Mouse (Mus musculus) erythroblast, embryonic 14.5 days (primary cell): Measurements from ENCODE around the gene Cnnm1. TPM values are rescaled to one million over a fixed set of nuclear protein-coding genes. Genes with fewer than 3 reads are reported as not detected.
A peak's percentile ranks its signal among the peaks of the same experiment; 100 is the strongest.

Source experiments
- H3K27me3 ChIP-seq: 2 replicates; pipeline ENCODE4 v1.6.1; 2012; ENCODE audit warnings: inconsistent platforms; ENCODE audit not compliant: control insufficient read depth
- H3K36me3 ChIP-seq: 2 replicates; pipeline ENCODE4 v1.6.1; 2012; ENCODE audit warnings: mild to moderate bottlenecking, inconsistent platforms; ENCODE audit not compliant: control insufficient read depth
- H3K4me1 ChIP-seq: 2 replicates; pipeline ENCODE4 v1.6.1; 2012; ENCODE audit warnings: inconsistent platforms; ENCODE audit not compliant: control insufficient read depth
- H3K4me3 ChIP-seq: replicated peaks from 2 replicates; pipeline ENCODE3; 2012; ENCODE audit warnings: moderate library complexity, mild to moderate bottlenecking, inconsistent platforms
- H3K9me3 ChIP-seq: 2 replicates; pipeline ENCODE4 v1.6.1; 2012; ENCODE audit warnings: low read length, inconsistent platforms, mixed read lengths; ENCODE audit not compliant: control insufficient read depth
- GATA1 ChIP-seq: IDR thresholded peaks from 2 replicates; pipeline ENCODE4 v1.6.1; 2012; ENCODE audit warnings: low read length, inconsistent platforms, mixed read lengths
- TAL1 ChIP-seq: IDR thresholded peaks from 3 replicates; pipeline ENCODE4 v1.6.1; 2012; ENCODE audit warnings: low read length, inconsistent platforms, mixed read lengths
- polyA plus RNA-seq: library from polyadenylated mRNA; stranded (reverse); fragments of >175 nt; gene quantifications from 2 replicates; pipeline ENCODE4 v1.2.3, GENCODE M21; 2012

Gene Cnnm1
- 0.02 TPM in 1 of 2 replicates, not detected in the other for polyA plus RNA-seq

- peaks cover 2% of the 10 kb centered on the region; the same call in 1 of the 2 replicates for H3K9me3 ChIP-seq
- TF ChIP-seq TAL1: no peak
- TF ChIP-seq GATA1: no peak
- H3K36me3 ChIP-seq: no peaks in the 10 kb centered on the region
- H3K27me3 ChIP-seq: peaks cover 59% of the 10 kb centered on the region
- H3K4me3 ChIP-seq: peak within 1 kb of the TSS; percentile 45
- H3K4me1 ChIP-seq: no peaks in the 10 kb centered on the region
Measured at GRCm38 (mm10) chr19:43440112-43440737, at the start of gene Cnnm1. Gene Cnnm1, plus strand, starts transcription at chr19:43440436.

GRCm38 (mm10) chr19:43396327-43396726, 43.9 kb upstream of the Cnnm1 start:
- H3K4me1 ChIP-seq: no peaks in the 10 kb centered on the region
- no peaks in the 10 kb centered on the region for H3K27me3 ChIP-seq
- no peaks in the 10 kb centered on the region for H3K36me3 ChIP-seq
- no peaks in the 10 kb centered on the region for H3K9me3 ChIP-seq
- TF ChIP-seq TAL1 (no peak), GATA1 (no peak)
- no peak overlapping the region for H3K4me3 ChIP-seq

GRCm38 (mm10) chr19:43407181-43407580, 33.1 kb upstream of the Cnnm1 start:
- Histone ChIP-seq H3K4me3 (no peak overlapping the region), H3K9me3 (no peaks in the 10 kb centered on the region), H3K27me3 (no peaks in the 10 kb centered on the region), H3K36me3 (no peaks in the 10 kb centered on the region), H3K4me1 (no peaks in the 10 kb centered on the region)
- no peak for TF ChIP-seq TAL1
- TF ChIP-seq GATA1: no peak

- no peaks in the 10 kb centered on the region for H3K4me1 ChIP-seq
- no peak for TF ChIP-seq TAL1
- TF ChIP-seq GATA1: no peak
- no peaks in the 10 kb centered on the region for H3K9me3 ChIP-seq
- H3K36me3 ChIP-seq: no peaks in the 10 kb centered on the region
- no peak overlapping the region for H3K4me3 ChIP-seq
- no peaks in the 10 kb centered on the region for H3K27me3 ChIP-seq
Measured at GRCm38 (mm10) chr19:43415565-43415964, 24.7 kb upstream of the Cnnm1 start.

GRCm38 (mm10) chr19:43420506-43420905, 19.7 kb upstream of the Cnnm1 start:
- no peaks in the 10 kb centered on the region for H3K27me3 ChIP-seq
- no peaks in the 10 kb centered on the region for H3K4me1 ChIP-seq
- H3K9me3 ChIP-seq: no peaks in the 10 kb centered on the region
- TF ChIP-seq TAL1: no peak
- no peak for TF ChIP-seq GATA1
- H3K36me3 ChIP-seq: no peaks in the 10 kb centered on the region
- no peak overlapping the region for H3K4me3 ChIP-seq

GRCm38 (mm10) chr19:43424082-43424481, 16.2 kb upstream of the Cnnm1 start:
- Histone ChIP-seq H3K27me3 (peaks cover 4% of the 10 kb centered on the region), H3K4me3 (no peak overlapping the region), H3K9me3 (no peaks in the 10 kb centered on the region), H3K4me1 (no peaks in the 10 kb centered on the region), H3K36me3 (no peaks in the 10 kb centered on the region)
- TF ChIP-seq GATA1: no peak
- no peak for TF ChIP-seq TAL1

- Histone ChIP-seq H3K4me1 (no peaks in the 10 kb centered on the region), H3K27me3 (peaks cover 5% of the 10 kb centered on the region), H3K36me3 (no peaks in the 10 kb centered on the region), H3K9me3 (no peaks in the 10 kb centered on the region), H3K4me3 (no peak overlapping the region)
- TF ChIP-seq TAL1 (no peak), GATA1 (no peak)
Measured at GRCm38 (mm10) chr19:43427446-43428224, 12.6 kb upstream of the Cnnm1 start.

- Histone ChIP-seq H3K4me1 (no peaks in the 10 kb centered on the region), H3K27me3 (peaks cover 59% of the 10 kb centered on the region), H3K4me3 (no peak overlapping the region), H3K9me3 (peaks cover 2% of the 10 kb centered on the region; the same call in 1 of the 2 replicates), H3K36me3 (no peaks in the 10 kb centered on the region)
- no peak for TF ChIP-seq TAL1
- no peak for TF ChIP-seq GATA1
Measured at GRCm38 (mm10) chr19:43439246-43439645, 990 bp upstream of the Cnnm1 start.
